Mouse (Mus musculus) layer of hippocampus, postnatal 14 days (tissue): ENCODE measurements around the gene Sept4. TPM values are rescaled to one million over a fixed set of nuclear protein-coding genes. Genes with fewer than 3 reads are reported as not detected.

Experiments used
- DNase-seq, 2 experiments: peaks; one replicate each; pipeline ENCODE4 v3.0.0; 2021 to 2022; ENCODE audit warnings: low spot score in 2 of 2, mixed read lengths in 1 of 2
- total RNA-seq, 2 experiments: library from RNA; stranded (reverse); gene quantifications; 2 replicates each; pipeline ENCODE4 v1.2.3; 2021

The Sept4 gene
- total RNA-seq, 2 experiments from 2014 or later = 98.9 to 116 TPM

DNA sequence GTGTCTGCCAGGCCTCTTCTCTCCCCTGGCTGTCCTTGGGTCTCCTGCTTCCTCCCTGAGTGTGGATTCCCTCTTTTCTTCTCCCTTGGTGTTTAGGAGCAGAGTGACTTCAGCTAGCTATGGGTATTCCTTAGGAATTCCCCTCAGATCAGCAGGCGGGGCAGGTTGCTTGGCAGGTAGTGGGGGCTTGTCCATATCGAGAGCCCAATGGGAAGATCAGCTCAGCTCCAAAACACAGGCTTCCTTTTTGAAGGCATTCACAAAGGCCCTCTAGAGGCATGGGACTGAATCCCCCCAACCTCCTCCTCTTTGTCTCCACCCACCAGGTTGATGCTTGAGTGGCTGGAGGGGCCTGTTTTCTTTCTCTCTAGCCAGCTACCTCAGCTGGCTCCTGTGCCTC is 27.8 kb downstream of the Sept4 start:
- DNase-seq = no peak

DNA sequence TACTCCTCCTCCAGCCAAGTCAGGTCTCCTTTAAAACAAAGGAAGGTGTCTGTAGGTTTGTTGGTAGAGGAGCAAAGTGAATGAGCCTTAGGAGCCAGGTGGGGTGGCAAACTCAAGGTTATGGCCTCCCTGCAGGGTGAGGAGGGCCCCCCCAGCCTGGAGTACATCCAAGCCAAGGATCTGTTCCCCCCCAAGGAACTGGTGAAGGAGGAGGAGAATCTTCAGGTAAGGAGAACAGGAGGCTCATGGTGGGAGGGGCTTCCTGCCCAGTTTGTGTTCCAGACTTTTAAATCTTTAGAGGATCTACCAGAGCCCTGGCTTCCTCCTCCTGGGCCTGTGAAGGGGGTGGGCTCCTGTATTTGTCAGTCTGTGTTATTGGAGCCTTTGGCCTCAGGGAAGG is 28.4 kb downstream of the Sept4 start:
- DNase-seq = no peak

DNA sequence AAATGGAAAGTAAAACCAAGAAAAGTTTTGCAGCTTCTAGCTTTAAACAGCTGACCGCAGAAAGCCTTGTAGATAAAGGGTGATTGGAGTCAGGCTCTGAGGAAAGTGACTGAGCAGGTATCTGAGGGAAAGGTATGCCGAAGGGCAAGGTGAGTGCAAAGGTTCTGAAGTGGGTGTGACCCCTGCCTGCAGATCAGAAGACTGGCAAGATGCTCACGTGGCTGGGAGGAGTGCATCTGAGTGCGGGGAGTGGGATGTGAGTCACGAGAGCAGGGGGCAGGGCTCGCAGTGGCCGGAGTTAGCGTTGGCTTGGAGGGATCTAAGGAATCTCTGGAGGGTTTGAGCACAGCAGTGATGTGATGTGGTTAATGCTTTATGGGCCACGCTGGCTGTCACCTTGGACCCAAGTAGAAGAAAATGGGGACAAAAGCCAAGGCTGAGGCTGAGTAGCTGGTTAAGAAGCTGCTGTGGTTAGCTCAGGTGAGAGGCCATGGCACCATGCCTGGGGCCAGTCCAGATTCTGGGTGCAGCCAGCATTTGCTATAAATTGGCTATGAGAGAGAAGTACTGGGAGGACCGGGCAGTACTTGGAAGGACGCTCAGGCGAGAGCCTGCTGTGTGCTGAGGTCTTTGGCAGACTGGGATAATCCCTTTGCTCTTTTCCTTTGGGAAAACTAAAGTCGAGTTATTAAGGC is 30.8 kb downstream of the Sept4 start:
- no peak for DNase-seq

DNA sequence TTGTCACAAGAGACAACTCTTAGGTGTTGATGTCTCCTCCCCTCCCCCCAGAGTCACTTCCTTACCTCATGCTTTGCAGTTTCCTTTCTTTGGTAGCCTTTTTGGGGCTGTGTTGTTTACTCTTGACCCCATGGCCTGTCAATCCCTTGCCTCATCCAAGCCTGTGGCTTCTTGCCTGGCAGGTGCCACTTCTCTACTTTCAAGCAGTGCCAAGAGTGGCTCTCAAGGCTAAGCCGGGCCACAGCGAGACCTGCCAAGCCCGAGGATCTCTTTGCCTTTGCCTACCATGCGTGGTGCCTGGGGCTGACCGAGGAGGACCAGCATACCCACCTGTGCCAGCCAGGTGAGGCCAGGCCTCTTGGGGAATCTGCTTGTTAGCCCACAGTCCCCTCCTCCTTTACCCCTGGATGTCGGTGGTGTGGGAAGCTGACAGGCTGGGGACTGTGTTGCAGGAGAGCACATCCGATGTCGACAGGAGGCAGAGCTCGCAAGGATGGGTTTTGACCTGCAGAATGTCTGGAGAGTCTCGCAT is 31.7 kb downstream of the Sept4 start:
- DNase-seq = no peak

DNA sequence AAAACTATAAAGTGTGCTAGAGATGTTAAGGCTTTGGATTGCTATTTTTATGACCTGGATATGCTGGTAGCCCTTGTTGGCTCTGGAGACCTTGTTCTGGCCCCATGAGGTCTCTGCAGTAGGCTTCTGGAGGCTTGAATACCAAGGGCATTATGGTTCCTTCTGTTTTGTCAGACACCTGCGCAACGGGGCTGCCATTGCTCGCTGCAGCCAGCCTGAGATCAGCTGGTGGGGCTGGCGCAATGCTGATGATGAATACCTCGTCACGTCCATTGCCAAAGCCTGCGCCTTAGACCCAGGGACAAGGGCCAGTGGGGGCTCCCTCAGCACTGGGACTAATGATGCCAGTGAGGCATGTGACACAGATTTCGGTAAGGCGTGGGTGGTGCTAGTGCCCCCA is 33.5 kb downstream of the Sept4 start:
- no peak for DNase-seq

DNA sequence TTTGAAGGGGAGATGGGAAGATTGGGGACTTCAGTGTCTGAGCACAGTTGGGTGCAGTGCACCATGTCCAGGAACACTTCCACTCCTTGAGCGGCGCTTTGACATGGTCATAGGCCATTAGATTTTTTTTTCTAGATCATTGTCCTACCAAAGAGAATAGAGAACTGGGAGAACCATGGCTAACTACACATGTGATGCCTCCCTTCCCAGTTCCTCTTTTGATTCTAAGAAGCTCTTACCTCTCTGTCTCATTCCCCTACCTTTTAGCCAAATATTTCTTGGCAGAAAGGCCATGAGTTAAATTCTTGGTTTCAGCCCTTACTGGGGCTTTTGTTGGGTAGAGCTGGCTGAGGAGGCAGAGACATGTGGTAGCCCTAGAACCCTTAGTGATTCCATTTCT is 34.9 kb downstream of the Sept4 start:
- no peak for DNase-seq

DNA sequence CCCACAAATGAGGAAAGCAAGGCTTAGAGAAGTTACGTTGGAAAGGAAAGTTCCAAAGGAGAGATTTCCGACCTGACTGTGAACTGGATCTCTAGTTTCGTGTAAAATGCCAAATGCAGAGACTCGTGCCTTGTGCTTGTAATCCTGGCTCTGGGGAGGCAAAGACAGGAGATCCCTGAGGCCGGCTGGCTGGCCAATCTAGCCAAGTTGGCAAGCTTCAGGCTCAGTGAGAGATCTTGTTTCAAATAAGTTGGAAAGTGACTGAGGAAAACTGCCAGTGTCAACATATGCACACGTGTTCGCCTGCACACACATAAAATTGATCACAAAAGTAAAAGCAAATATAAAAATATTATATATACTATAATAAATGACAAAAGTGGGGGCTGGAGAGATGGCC is 40.6 kb downstream of the Sept4 start:
- no peak for DNase-seq

DNA sequence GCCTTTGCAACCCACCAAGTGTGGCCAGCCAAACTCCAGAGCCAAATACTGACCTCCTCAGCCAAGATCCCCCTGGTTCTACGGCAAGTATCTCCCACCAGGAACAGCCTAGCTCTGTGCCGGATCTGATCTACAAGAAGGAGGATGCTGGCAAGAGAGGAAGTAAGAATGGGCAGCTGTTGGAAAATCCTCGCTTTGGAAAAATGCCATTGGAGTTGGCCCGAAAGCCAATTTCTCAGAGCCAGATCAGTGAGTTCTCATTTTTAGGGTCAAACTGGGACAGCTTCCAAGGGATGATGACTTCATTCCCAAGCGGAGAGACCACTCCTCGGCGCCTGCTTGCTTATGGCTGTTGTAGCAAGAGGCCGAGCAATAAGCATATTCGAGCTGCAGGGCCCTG is 42.8 kb downstream of the Sept4 start:
- DNase-seq = no peak

DNA sequence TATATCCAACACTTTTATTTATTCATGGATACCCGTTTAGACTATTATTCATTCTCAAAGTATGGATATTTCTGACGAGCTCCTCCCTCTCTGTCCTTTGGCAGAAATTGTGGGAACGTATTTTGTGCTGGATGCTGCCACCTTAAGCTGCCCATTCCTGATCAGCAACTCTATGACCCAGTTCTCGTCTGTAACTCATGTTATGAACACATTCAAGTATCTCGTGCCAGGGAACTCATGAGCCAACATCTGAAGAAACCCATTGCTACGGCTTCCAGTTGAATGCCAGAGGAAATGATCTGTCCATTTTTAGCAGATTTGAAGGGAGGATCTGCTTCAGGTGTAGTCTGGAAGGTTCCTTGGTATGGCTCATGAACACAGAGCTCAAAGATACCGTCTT is 45.3 kb downstream of the Sept4 start:
- DNase-seq = no peak

DNA sequence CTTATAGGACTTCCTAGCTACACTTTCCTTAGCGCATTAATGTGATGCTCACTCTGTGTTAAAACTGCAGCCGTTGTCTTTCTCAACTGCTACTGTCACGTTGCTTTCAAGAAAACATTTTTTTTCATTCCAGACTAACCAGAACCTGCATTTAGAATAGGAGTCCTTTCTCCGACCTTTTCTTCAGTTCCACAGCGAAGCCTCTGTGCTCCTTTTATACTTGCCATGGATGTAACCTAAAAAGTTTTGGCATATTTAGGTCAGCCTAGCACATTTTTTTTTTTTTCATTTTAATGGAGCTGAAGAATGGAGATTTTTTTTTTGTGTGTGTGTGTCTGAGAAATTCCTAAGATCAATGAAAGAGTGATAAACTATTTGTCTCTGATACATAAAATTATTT is 46.8 kb downstream of the Sept4 start:
- no peak for DNase-seq

DNA sequence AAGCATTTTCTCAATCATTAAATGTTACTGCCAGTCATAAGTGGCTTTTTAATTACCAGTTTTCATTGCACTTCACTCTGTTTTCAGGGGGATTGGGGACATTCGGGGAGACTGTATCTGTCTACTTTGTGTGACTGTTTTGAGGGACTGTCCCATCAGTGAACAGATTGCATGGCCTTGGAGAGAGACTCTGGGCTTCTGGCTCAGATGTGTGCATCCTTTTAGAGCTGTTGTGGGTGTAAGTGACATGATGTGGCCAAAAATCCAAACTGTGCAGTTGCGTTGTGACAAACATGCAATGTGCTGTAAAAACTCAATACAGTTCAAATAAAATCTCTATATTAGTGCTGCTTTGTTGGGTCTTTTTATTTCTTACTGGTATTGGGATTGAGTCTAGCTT is 47.2 kb downstream of the Sept4 start:
- DNase-seq = no peak

DNA sequence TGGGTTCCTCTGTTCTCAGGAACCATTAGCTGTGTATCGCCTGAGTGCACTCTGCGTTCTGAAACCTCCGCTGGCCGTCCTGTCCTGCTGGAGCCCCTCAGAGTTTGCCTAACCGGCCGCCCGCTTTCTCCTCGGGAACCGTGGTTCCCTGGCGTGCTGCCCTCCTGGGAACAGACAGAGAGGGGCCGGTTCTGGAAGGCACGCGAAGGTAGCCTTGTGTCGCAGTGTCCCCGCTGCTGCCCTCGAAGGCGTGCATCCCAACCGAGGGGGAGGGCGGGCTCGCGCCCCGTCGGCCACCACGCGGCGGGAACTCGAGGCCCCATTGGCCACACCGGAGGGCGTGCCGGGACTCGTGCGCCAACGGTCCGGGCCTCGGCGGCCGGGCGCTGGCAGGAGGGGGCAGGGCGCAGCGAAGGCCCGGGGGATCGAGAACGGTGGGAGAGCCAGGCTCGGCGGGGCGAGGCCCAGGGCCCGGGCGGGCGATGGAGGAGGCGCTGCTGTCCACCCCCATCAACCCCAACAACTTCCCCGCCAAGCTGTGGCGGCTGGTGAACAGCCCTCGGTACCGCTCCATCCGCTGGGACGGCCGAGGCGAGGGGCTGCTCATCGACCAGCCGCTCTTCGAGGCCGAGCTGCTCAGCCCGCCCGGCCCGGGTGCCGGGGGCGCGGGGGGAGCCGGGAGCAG is 48.2 kb downstream of the Sept4 start, which contains the start of gene Hsf5:
Hsf5 (plus strand) TSS at position 375 of the 685 bp plus-strand sequence.
- DNase-seq = no peak

DNA sequence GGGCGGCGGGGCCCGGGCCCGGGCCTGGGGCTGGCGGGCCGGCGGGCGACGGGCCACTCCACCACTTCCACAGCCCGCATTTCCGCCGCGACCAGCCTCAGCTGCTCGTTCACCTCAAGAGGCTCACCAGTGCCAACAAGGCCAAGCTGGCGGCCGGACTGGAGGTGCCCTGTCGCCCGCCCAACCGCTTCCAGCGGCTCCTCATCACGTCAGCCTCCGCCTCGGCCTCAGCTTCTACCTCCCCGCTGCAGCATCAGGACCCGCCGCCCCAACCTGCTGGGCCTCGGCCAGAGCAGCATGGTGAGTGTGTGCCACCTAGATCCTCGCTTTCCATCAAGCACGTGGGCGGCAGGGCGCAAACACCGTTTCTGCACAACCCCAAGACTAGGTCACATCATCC is 48.9 kb downstream of the Sept4 start:
- no peak for DNase-seq

DNA sequence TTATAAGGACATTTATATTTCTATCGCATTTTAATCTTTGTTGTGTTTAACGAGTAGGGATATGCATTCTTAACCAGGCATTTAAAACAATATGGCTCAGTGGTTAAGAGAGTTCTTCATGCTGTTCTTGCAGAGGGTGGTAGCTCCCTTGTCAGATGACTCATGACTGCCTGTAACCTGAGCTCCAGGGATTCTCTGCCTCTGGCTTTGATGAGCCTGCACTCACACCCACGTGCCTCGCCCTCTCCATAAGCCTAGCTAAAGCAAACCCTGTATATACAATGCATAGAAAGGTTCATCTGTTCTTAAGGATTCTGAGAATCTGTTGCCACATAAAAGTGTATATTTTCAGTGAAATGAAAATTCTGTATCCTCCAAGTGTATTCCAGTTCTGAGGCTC is 54.5 kb downstream of the Sept4 start:
- DNase-seq = no peak

DNA sequence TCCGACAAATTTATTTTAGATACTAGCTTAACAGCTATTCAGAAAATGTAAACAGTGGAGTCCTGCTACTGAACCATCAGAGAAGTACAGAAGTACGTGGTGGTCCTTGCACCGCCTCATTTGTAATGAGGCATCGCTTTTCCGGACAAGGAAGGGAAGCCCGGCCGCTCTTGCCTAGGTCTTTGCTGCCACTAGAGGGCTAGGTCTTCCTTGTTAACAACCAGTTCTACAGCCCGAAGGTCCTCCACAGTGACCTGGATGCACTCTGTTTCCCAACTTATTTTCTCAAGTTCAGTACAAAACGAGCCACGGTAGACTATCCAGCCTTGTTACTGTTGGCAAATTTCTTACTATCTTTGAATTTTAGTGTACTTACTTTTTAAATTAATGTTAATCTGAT is 61.2 kb downstream of the Sept4 start:
- no peak for DNase-seq

DNA sequence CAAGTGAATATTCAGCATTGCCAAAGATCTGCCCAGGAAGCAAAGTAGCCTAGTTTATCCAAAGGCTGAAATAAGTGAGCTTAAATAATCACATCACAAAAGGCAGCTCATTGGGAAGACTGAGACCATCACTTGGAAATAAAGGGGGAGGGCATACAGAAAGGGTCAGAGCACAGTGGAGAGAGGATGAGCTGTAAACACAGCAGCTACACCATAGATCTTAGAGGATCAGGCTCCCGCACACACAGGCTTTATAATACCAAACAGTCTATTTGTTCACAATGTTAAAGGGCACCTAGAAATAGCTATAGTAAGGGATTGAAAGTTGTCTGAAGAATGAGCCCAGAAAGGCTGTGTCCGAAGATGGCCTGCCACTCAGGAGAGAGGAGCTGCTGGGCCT is 70.1 kb downstream of the Sept4 start:
- no peak for DNase-seq

DNA sequence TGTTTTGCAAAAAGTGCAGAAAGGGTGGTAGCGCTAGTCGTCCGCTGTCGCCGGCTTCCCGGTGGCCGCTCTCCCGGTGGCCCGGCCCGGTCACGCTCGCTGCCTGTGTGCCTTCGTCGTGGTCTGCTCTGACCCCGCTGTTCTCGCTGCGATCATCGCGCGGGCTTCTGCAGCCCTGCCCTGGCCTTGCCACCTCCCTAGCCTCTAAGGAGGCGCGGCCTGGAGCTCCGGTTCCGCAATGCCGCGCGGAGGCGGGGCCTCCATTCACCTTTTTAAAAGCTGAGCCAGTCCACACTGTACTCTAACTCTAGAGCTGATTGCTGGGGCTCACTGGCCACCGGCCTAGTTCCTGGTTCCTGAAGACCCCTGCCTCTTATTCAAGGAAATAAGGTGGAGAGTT is 70.5 kb downstream of the Sept4 start:
- no peak for DNase-seq

Other genes with a start within 250 kb of the Sept4 start
- 100 to 1,000 TPM; 303 to 329 TPM for gene Ppm1e, start 209.9 kb upstream of the Sept4 start, total RNA-seq
- 1 to 10 TPM; 3.9 to 4.4 TPM for gene Rad51c, start 163.9 kb upstream of the Sept4 start, total RNA-seq
- gene Tex14, start 163.8 kb upstream of the Sept4 start, total RNA-seq = under 1 TPM; 0.12 to 0.51 TPM
- not detected for gene Gm11492, start 2.2 kb upstream of the Sept4 start, total RNA-seq
- gene Mtmr4, start 23.3 kb downstream of the Sept4 start, total RNA-seq = 10 to 100 TPM; 80.4 to 95.4 TPM
- gene Hsf5, start 48.3 kb downstream of the Sept4 start, total RNA-seq = under 1 TPM; 0.43 to 0.60 TPM
- 1 to 10 TPM; 2.5 to 4.1 TPM for gene Rnf43, start 93.8 kb downstream of the Sept4 start, total RNA-seq
- 10 to 100 TPM; 60.6 to 63.4 TPM for gene Supt4a, start 168.6 kb downstream of the Sept4 start, total RNA-seq
- gene Tspoap1, start 191.6 kb downstream of the Sept4 start, total RNA-seq = 100 to 1,000 TPM; 144 to 163 TPM
- gene Mpo, start 224.7 kb downstream of the Sept4 start, total RNA-seq = under 1 TPM; 0.14 to 0.52 TPM